Mouse (Mus musculus) midbrain, embryonic 16.5 days (tissue): ENCODE data around the gene Lmtk2. TPM values are rescaled to one million over a fixed set of nuclear protein-coding genes. Genes with fewer than 3 reads are reported as not detected.

Experiments
- ATAC-seq: fragments of 200-750 bp; cut with Nextera tagmentation; 2 replicates; pipeline ENCODE4 v1.8.0; 2017; ENCODE audit warnings: moderate TSS enrichment
- H3K27ac ChIP-seq: fragments of 300-500 bp; sonication (generic); 2 replicates; pipeline ENCODE4 v1.5.1; 2014; ENCODE audit warnings: mild to moderate bottlenecking, low read length, mixed read lengths
- H3K27me3 ChIP-seq: fragments of 300-500 bp; sonication (generic); 2 replicates; pipeline ENCODE4 v1.6.1; 2014; ENCODE audit warnings: low read depth, low read length, mixed read lengths; ENCODE audit not compliant: control insufficient read depth, insufficient read depth
- H3K36me3 ChIP-seq: fragments of 300-500 bp; sonication (generic); 2 replicates; pipeline ENCODE4 v1.6.1; 2014; ENCODE audit warnings: mild to moderate bottlenecking, low read length, moderate library complexity, mixed read lengths; ENCODE audit not compliant: control insufficient read depth, insufficient read depth
- H3K4me1 ChIP-seq: fragments of 300-500 bp; sonication (generic); 2 replicates; pipeline ENCODE4 v1.6.1; 2014; ENCODE audit warnings: mild to moderate bottlenecking, low read length, mixed read lengths; ENCODE audit not compliant: control insufficient read depth, insufficient read depth
- H3K4me2 ChIP-seq: fragments of 300-500 bp; sonication (generic); 2 replicates; pipeline ENCODE4 v1.6.1; 2014; ENCODE audit warnings: mild to moderate bottlenecking, low read length, mixed read lengths
- H3K4me3 ChIP-seq: fragments of 300-500 bp; sonication (generic); 2 replicates; pipeline ENCODE4 v1.5.1; 2014; ENCODE audit warnings: low read depth, mild to moderate bottlenecking, low read length, moderate library complexity, mixed read lengths
- H3K9ac ChIP-seq: fragments of 300-500 bp; sonication (generic); 2 replicates; pipeline ENCODE4 v1.6.1; 2014; ENCODE audit warnings: low read depth, low read length, mixed read lengths
- H3K9me3 ChIP-seq: fragments of 300-500 bp; sonication (generic); replicated peaks from 2 replicates; pipeline ENCODE4 v1.6.1; 2014; ENCODE audit warnings: mild to moderate bottlenecking, low read length, mixed read lengths; ENCODE audit not compliant: control insufficient read depth, poor library complexity, severe bottlenecking
- WGBS: fragments of 180-500 bp; shearing (Covaris S2); extraction: QIAGEN DNeasy Blood & Tissue Kit; methylation state at CpG from one replicate; pipeline ENCODE4 v1.1.7; 2014; 5-methylcytosine and 5-hydroxymethylcytosine counted together
- polyA plus RNA-seq: library from polyadenylated mRNA; unstranded; fragments of >200 nt; fragmentation: Nextera tagmentation; extraction: Ambion mirVana; gene quantifications from 2 replicates; pipeline ENCODE4 v1.2.1, GENCODE M21; 2015

The Lmtk2 gene
- polyA plus RNA-seq, 1 experiment from 2014 or later, result 9.0 TPM

GRCm38 (mm10) chr5:144234714-144235113 lies 134.5 kb downstream of the Lmtk2 start:
- H3K27me3 ChIP-seq, result no peaks in the 10 kb centered on the region
- 0 out of 2 replicates have a peak, but pooled peaks cover 4% of the 10 kb centered on the region for H3K9me3 ChIP-seq
- no peak overlapping the region for H3K9ac ChIP-seq
- H3K4me3 ChIP-seq, result no peak overlapping the region
- no peaks in the 10 kb centered on the region for H3K36me3 ChIP-seq
- ATAC-seq, result no peak
- no peak overlapping the region for H3K27ac ChIP-seq
- H3K4me1 ChIP-seq, result no peaks in the 10 kb centered on the region
- 79% methylated on average over 7 of the region's 7 CpGs for WGBS
- H3K4me2 ChIP-seq, result no peak overlapping the region

Other genes with a start within 250 kb of the Lmtk2 start
- 0.45 and 0.78 TPM in 2 replicates for gene Ankrd61, start 202.8 kb upstream of the Lmtk2 start, polyA plus RNA-seq
- gene Aimp2, start 190.6 kb upstream of the Lmtk2 start, polyA plus RNA-seq, result 82.8 and 90.3 TPM in 2 replicates
- 28.6 and 29.1 TPM in 2 replicates for gene Pms2, start 190.5 kb upstream of the Lmtk2 start, polyA plus RNA-seq
- 1.4 and 1.8 TPM in 2 replicates for gene Gm42421, start 172.3 kb upstream of the Lmtk2 start, polyA plus RNA-seq
- 3.6 TPM in 2 replicates for gene Rsph10b, start 167.4 kb upstream of the Lmtk2 start, polyA plus RNA-seq
- gene Ccz1, start 85.6 kb upstream of the Lmtk2 start, polyA plus RNA-seq, result 82.5 and 82.7 TPM in 2 replicates
- not detected in 2 replicates for gene Ocm, start 73.8 kb upstream of the Lmtk2 start, polyA plus RNA-seq
- not detected in 2 replicates for gene Bhlha15, start 89.8 kb downstream of the Lmtk2 start, polyA plus RNA-seq
- 46.1 and 48.2 TPM in 2 replicates for gene Tecpr1, start 123.2 kb downstream of the Lmtk2 start, polyA plus RNA-seq
- 97.3 and 98.5 TPM in 2 replicates for gene Bri3, start 144.0 kb downstream of the Lmtk2 start, polyA plus RNA-seq